In the genomic region with DNA sequence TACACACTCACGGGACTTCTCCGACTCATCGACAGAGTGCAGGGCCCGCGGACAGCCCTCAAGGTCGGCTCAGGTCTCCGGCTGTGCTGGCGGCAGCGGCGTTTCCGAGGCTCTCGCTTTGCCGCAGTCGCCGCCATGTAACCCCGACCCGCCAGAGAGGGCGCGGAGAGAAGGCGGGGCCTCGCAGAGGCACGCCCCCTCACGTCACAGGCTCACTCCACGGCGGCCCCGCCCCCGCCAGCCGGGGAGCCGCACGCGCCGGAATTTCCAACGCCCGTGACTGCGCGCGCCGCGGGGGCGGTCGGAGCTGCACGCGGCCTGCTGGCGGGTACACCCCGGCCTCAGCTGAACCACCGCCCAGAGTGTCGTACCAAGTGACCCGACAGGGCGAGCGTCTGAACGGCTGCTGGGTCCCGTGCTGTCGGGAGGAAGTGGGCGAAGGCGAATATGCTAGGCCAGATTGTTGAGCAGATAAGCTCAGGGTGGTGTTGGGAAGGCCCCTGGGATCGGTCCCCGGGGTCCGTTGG, we compare ENCODE assay signal across 8 mouse cellular contexts. TPM values are rescaled to one million over a fixed set of nuclear protein-coding genes. Genes with fewer than 3 reads are reported as not detected.
DNase-seq lines count a peak whose midpoint lies in the region; ATAC-seq lines count a peak whose summit lies in the region.

Gene Mapk6, minus strand, starts transcription at position 154 of the 527 bp plus-strand sequence.

- H3K27me3 ChIP-seq in heart, embryonic 12.5 days (replicated peaks): no peaks in the 10 kb centered on the region
- no peaks in the 10 kb centered on the region for H3K27me3 ChIP-seq in kidney, embryonic 16.5 days (ENCODE audit: insufficient read depth, low read length)

- DNase-seq in CD4-positive, CD25-positive, alpha-beta regulatory T cell, adult 2 months (ENCODE audit: low read depth, low spot score): peak; percentile 98
- peak; percentile 96 for DNase-seq in liver
- peak; percentile 98 to 100 for DNase-seq in monocyte, adult 2 months (ENCODE audit: low read depth in 1 of 2, low spot score in 2 of 2)
- peak; percentile 95 to 98 for DNase-seq in spleen, postnatal 14 days (ENCODE audit: low spot score in 2 of 2)

- H3K4me2 ChIP-seq in heart, embryonic 12.5 days: peak within 1 kb of the TSS; percentile 87
- H3K4me2 ChIP-seq in kidney, embryonic 16.5 days (replicated peaks; ENCODE audit: low read depth, low read length): peak within 1 kb of the TSS; percentile 82

- no peaks in the 10 kb centered on the region for H3K36me3 ChIP-seq in heart, embryonic 12.5 days
- no peaks in the 10 kb centered on the region for H3K36me3 ChIP-seq in kidney, embryonic 16.5 days (ENCODE audit: insufficient read depth, low read length)

- H3K4me3 ChIP-seq in brown adipose tissue, adult 24 weeks (ENCODE audit: insufficient read depth, low read depth, low read length): peak within 1 kb of the TSS; percentile 96
- peak within 1 kb of the TSS; percentile 85 for H3K4me3 ChIP-seq in heart, embryonic 12.5 days
- H3K4me3 ChIP-seq in kidney, embryonic 16.5 days (ENCODE audit: low read length): peak within 1 kb of the TSS; percentile 90

- peaks cover 7% of the 10 kb centered on the region; the same call in 1 of the 2 replicates for H3K4me1 ChIP-seq in brown adipose tissue, adult 24 weeks (ENCODE audit: control insufficient read depth, insufficient read depth, insufficient read length, low read length)
- peaks cover 56% of the 10 kb centered on the region for H3K4me1 ChIP-seq in heart, embryonic 12.5 days (replicated peaks)
- H3K4me1 ChIP-seq in kidney, embryonic 16.5 days (ENCODE audit: insufficient read depth, low read length): peaks cover 37% of the 10 kb centered on the region

- WGBS in heart, embryonic 12.5 days: under 1% methylated on average over 58 of the region's 58 CpGs
- WGBS in kidney, embryonic 16.5 days: 0% methylated on average over 35 of the region's 58 CpGs

- peak within 1 kb of the TSS; percentile 96 for H3K27ac ChIP-seq in brown adipose tissue, adult 24 weeks (replicated peaks; ENCODE audit: low read depth, low read length)
- peak within 1 kb of the TSS; percentile 99 for H3K27ac ChIP-seq in heart, embryonic 12.5 days (ENCODE audit: poor library complexity, severe bottlenecking)
- H3K27ac ChIP-seq in kidney, embryonic 16.5 days (ENCODE audit: low read length): peak within 1 kb of the TSS; percentile 99

- H3K9ac ChIP-seq in heart, embryonic 12.5 days: peak within 1 kb of the TSS; percentile 95
- H3K9ac ChIP-seq in kidney, embryonic 16.5 days (replicated peaks; ENCODE audit: low read length): peak within 1 kb of the TSS; percentile 94

- no peaks in the 10 kb centered on the region for H3K9me3 ChIP-seq in heart, embryonic 12.5 days (replicated peaks)
- no peaks in the 10 kb centered on the region for H3K9me3 ChIP-seq in kidney, embryonic 16.5 days (ENCODE audit: low read length)

- peak; percentile 91 for ATAC-seq in erythroid progenitor cell, adult 5-6 weeks (replicated peaks; ENCODE audit: low FRiP score, poor library complexity, severe bottlenecking)
- peak; percentile 96 for ATAC-seq in heart, embryonic 12.5 days (ENCODE audit: insufficient number of reproducible peaks, low FRiP score)
- peak; percentile 93 for ATAC-seq in kidney, embryonic 16.5 days (ENCODE audit: low FRiP score, low TSS enrichment)

RNA-seq across cellular contexts. Expression of gene Mapk6, which starts in this region (rescaled TPM):
- polyA plus RNA-seq in brown adipose tissue, adult 24 weeks (2012; ENCODE audit: insufficient read depth, insufficient read length, missing spikeins): 12.0 and 16.0 TPM in 2 replicates
- total RNA-seq in erythroid progenitor cell, adult 5-6 weeks (2015; ENCODE audit: low replicate concordance): 7.1 and 8.3 TPM in 2 replicates
- 4.1 and 6.8 TPM in 2 replicates for total RNA-seq in erythroid progenitor cell, adult 5-6 weeks (2017; ENCODE audit: low replicate concordance)
- 66.9 and 68.4 TPM in 2 replicates for polyA plus RNA-seq in heart, embryonic 12.5 days (2016; fragmentation: Nextera tagmentation; extraction: Ambion mirVana)
- polyA plus RNA-seq in kidney, embryonic 16.5 days (2015; fragmentation: Nextera tagmentation; extraction: Ambion mirVana): 55.0 and 61.9 TPM in 2 replicates

Comparison
In these comparisons a context has a peak if more than half of its experiments do, and no peak if none do; other contexts are left out.
1. Peak in every context shown above with its lines: DNase-seq, ATAC-seq, H3K4me3 ChIP-seq and H3K27ac ChIP-seq.